Mouse (Mus musculus) brain, embryonic 18.5 days (tissue): ENCODE measurements around the gene Fbxo17.
"Not testable (repeated sequence)": the region's sequence is repeated elsewhere in the genome, so short reads cannot be mapped to it uniquely, and the experiment has no call there.

Experiments used
- DNase-seq: peaks from one replicate; pipeline ENCODE4 v3.0.0-alpha.2; 2012; ENCODE audit warnings: low read depth, low spot score

Gene Fbxo17

GRCm38 (mm10) chr7:28716590-28717281 is at the start of gene Fbxo17:
Gene Fbxo17, plus strand, starts transcription at chr7:28716804.
- DNase-seq = no peak

GRCm38 (mm10) chr7:28671172-28671571 is 45.4 kb upstream of the Fbxo17 start:
- no peak for DNase-seq

- DNase-seq = no peak
These were observed 44.3 kb upstream of the Fbxo17 start for GRCm38 (mm10) chr7:28672276-28672675.

GRCm38 (mm10) chr7:28672786-28673185 is 43.8 kb upstream of the Fbxo17 start:
- DNase-seq = not testable (repeated sequence)

- no peak for DNase-seq
These were observed 41.6 kb upstream of the Fbxo17 start for GRCm38 (mm10) chr7:28674994-28675393.

GRCm38 (mm10) chr7:28675746-28676145 is 40.9 kb upstream of the Fbxo17 start:
- no peak for DNase-seq

- no peak for DNase-seq
These were observed 39.6 kb upstream of the Fbxo17 start for GRCm38 (mm10) chr7:28676811-28677541.

- DNase-seq = no peak
These were observed 39.0 kb upstream of the Fbxo17 start for GRCm38 (mm10) chr7:28677624-28678023.

- DNase-seq = no peak
These were observed 25.5 kb upstream of the Fbxo17 start for GRCm38 (mm10) chr7:28691075-28691474.

- DNase-seq = no peak
These were observed 23.9 kb upstream of the Fbxo17 start, which contains the start of gene Fbxo27 for GRCm38 (mm10) chr7:28692545-28693320. Gene Fbxo27, plus strand, starts transcription at chr7:28692849.

GRCm38 (mm10) chr7:28693321-28693966 is 23.2 kb upstream of the Fbxo17 start:
- peak; percentile 70 for DNase-seq

GRCm38 (mm10) chr7:28694423-28694822 is 22.2 kb upstream of the Fbxo17 start:
- no peak for DNase-seq

GRCm38 (mm10) chr7:28694966-28695511 is 21.6 kb upstream of the Fbxo17 start:
- DNase-seq = no peak

- no peak for DNase-seq
These were observed 19.3 kb upstream of the Fbxo17 start for GRCm38 (mm10) chr7:28697277-28697676.

- DNase-seq = no peak
These were observed 16.3 kb upstream of the Fbxo17 start for GRCm38 (mm10) chr7:28700269-28700668.

- DNase-seq = not testable (repeated sequence)
These were observed 15.3 kb upstream of the Fbxo17 start for GRCm38 (mm10) chr7:28701306-28701705.

GRCm38 (mm10) chr7:28702601-28703143 is 13.9 kb upstream of the Fbxo17 start:
- no peak for DNase-seq

- no peak for DNase-seq
These were observed 7.2 kb upstream of the Fbxo17 start for GRCm38 (mm10) chr7:28709454-28709853.

- no peak for DNase-seq
These were observed 5.6 kb upstream of the Fbxo17 start for GRCm38 (mm10) chr7:28710962-28711361.

- no peak for DNase-seq
These were observed 1.9 kb upstream of the Fbxo17 start for GRCm38 (mm10) chr7:28714667-28715066.

- DNase-seq = no peak
These were observed 1.0 kb upstream of the Fbxo17 start for GRCm38 (mm10) chr7:28715598-28715997.
